Mouse (Mus musculus) kidney, postnatal 0 days (tissue): ENCODE data around the gene Itgb3. TPM values are rescaled to one million over a fixed set of nuclear protein-coding genes. Genes with fewer than 3 reads are reported as not detected.

Source experiments
- ATAC-seq: fragments of 200-750 bp; cut with Nextera tagmentation; replicated peaks from 2 replicates; pipeline ENCODE4 v1.8.0; 2017; ENCODE audit warnings: low read depth, moderate number of reproducible peaks, moderate TSS enrichment, moderate library complexity; ENCODE audit not compliant: low FRiP score
- DNase-seq: peaks from one replicate; pipeline ENCODE4 v3.0.0-alpha.2; 2016; ENCODE audit warnings: low spot score
- H3K27ac ChIP-seq: fragments of 300-500 bp; sonication (generic); 2 replicates; pipeline ENCODE4 v1.5.1; 2014; ENCODE audit warnings: mild to moderate bottlenecking
- H3K27me3 ChIP-seq: fragments of 300-500 bp; sonication (generic); 2 replicates; pipeline ENCODE4 v1.6.1; 2014; ENCODE audit warnings: low read length, mixed read lengths; ENCODE audit not compliant: insufficient read depth
- H3K36me3 ChIP-seq: fragments of 300-500 bp; sonication (generic); 2 replicates; pipeline ENCODE4 v1.6.1; 2014; ENCODE audit warnings: low read length, mixed read lengths; ENCODE audit not compliant: insufficient read depth
- H3K4me1 ChIP-seq: fragments of 300-500 bp; sonication (generic); replicated peaks from 2 replicates; pipeline ENCODE4 v1.6.1; 2014; ENCODE audit warnings: antibody characterized with exemption, low read length, mixed read lengths; ENCODE audit not compliant: insufficient read depth
- H3K4me2 ChIP-seq: fragments of 300-500 bp; sonication (generic); 2 replicates; pipeline ENCODE4 v1.6.1; 2014; ENCODE audit warnings: mild to moderate bottlenecking, low read length, moderate library complexity, mixed read lengths
- H3K4me3 ChIP-seq: fragments of 300-500 bp; sonication (generic); replicated peaks from 2 replicates; pipeline ENCODE4 v1.5.1; 2014; ENCODE audit warnings: low read depth, low read length
- H3K9ac ChIP-seq: fragments of 300-500 bp; sonication (generic); 2 replicates; pipeline ENCODE4 v1.6.1; 2014; ENCODE audit warnings: low read depth, low read length
- H3K9me3 ChIP-seq: fragments of 300-500 bp; sonication (generic); replicated peaks from 2 replicates; pipeline ENCODE4 v1.6.1; 2016; ENCODE audit warnings: low read length, inconsistent platforms, mixed read lengths
- CTCF ChIP-seq: IDR thresholded peaks from 2 replicates; pipeline ENCODE4 v1.5.1; 2016; ENCODE audit warnings: antibody characterized with exemption, low read depth, mild to moderate bottlenecking, moderate library complexity
- WGBS: fragments of 180-500 bp; shearing (Covaris S2); extraction: QIAGEN DNeasy Blood & Tissue Kit; methylation state at CpG from one replicate; pipeline ENCODE4 v1.1.7; 2014; 5-methylcytosine and 5-hydroxymethylcytosine counted together
- polyA plus RNA-seq: library from polyadenylated mRNA; unstranded; fragments of >200 nt; fragmentation: Nextera tagmentation; extraction: Ambion mirVana; gene quantifications from 2 replicates; pipeline ENCODE4 v1.2.1, GENCODE M21; 2015

Itgb3 gene
- 0.95 and 1.2 TPM in 2 replicates for polyA plus RNA-seq

DNA sequence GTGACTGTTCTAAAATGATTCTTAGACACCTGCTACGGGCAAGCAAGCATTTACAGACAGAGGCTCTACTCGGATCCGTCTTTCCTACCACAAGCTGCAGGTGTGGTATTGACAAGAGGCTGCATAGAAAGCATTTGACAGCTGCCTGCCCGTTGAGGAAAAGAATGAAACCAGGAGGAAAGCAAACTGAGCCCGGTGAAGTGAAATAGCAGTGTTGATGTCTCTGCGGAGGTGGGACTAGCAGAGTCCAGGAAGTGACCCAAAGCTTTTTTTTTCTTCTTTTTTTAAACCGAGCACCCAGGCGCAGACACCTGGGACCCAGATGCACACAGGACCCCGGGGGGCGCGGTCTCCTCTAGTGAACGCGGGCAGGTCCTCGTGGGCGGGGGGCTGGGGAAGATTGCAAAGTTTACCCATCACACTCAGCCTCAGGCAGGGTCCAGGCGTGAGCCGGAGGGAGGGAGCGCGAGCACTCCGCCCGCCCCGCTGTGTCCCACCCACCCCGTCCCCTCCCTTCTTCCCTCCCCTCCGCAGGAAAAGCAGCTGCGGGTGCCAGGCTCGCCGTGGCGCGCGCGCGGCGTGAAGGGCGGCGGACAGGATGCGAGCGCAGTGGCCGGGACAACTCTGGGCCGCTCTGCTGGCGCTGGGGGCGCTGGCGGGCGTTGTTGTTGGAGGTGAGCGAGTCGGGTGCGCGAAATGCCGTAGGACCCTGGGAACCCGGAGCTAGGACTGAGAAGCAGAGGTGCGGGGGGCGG is at the start of gene Itgb3:
Itgb3 (plus strand) TSS at position 510 of the 755 bp plus-strand sequence.
- ATAC-seq (peak; percentile 48), DNase-seq (peak; percentile 75)
- 1% methylated on average over 38 of the region's 51 CpGs for WGBS
- H3K27me3 ChIP-seq, result 0 out of 2 replicates have a peak, but pooled peaks cover 3% of the 10 kb centered on the region
- peak within 1 kb of the TSS; percentile 51 for H3K4me3 ChIP-seq
- H3K4me1 ChIP-seq, result no peaks in the 10 kb centered on the region
- H3K27ac ChIP-seq, result no peak within 1 kb of the TSS
- peak; percentile 53 for TF ChIP-seq CTCF
- peak within 1 kb of the TSS; percentile 57 for H3K9ac ChIP-seq
- peak within 1 kb of the TSS; percentile 98 for H3K4me2 ChIP-seq
- no peaks in the 10 kb centered on the region for H3K9me3 ChIP-seq
- H3K36me3 ChIP-seq, result no peaks in the 10 kb centered on the region

GRCm38 (mm10) chr11:104558065-104558464 is 49.7 kb upstream of the Itgb3 start:
- 72% methylated on average over 4 of the region's 4 CpGs for WGBS
- no peaks in the 10 kb centered on the region for H3K36me3 ChIP-seq
- H3K9ac ChIP-seq, result no peak overlapping the region
- H3K27me3 ChIP-seq, result no peaks in the 10 kb centered on the region
- H3K27ac ChIP-seq, result no peak overlapping the region
- no peak for DNase-seq
- no peak for ATAC-seq
- H3K4me3 ChIP-seq, result no peak overlapping the region
- H3K9me3 ChIP-seq, result no peaks in the 10 kb centered on the region
- no peak for TF ChIP-seq CTCF
- no peaks in the 10 kb centered on the region for H3K4me1 ChIP-seq
- H3K4me2 ChIP-seq, result no peak overlapping the region

- DNase-seq (no peak), ATAC-seq (no peak)
- TF ChIP-seq CTCF, result no peak
- no peak overlapping the region for H3K4me3 ChIP-seq
- no peak overlapping the region for H3K27ac ChIP-seq
- no peaks in the 10 kb centered on the region for H3K36me3 ChIP-seq
- H3K9ac ChIP-seq, result no peak overlapping the region
- H3K4me1 ChIP-seq, result no peaks in the 10 kb centered on the region
- no peaks in the 10 kb centered on the region for H3K27me3 ChIP-seq
- H3K4me2 ChIP-seq, result no peak overlapping the region
- 56% methylated on average over 4 of the region's 4 CpGs for WGBS
- H3K9me3 ChIP-seq, result no peaks in the 10 kb centered on the region
Observed at GRCm38 (mm10) chr11:104558651-104559403, 49.0 kb upstream of the Itgb3 start.

- H3K4me1 ChIP-seq, result no peaks in the 10 kb centered on the region
- ATAC-seq (no peak), DNase-seq (no peak)
- no peak overlapping the region for H3K4me3 ChIP-seq
- WGBS, result 50% methylated on average over 2 of the region's 2 CpGs
- no peaks in the 10 kb centered on the region for H3K9me3 ChIP-seq
- no peaks in the 10 kb centered on the region for H3K27me3 ChIP-seq
- no peak overlapping the region for H3K9ac ChIP-seq
- TF ChIP-seq CTCF, result no peak
- no peak overlapping the region for H3K27ac ChIP-seq
- no peaks in the 10 kb centered on the region for H3K36me3 ChIP-seq
- no peak overlapping the region for H3K4me2 ChIP-seq
Observed at GRCm38 (mm10) chr11:104560971-104561370, 46.8 kb upstream of the Itgb3 start.

GRCm38 (mm10) chr11:104563496-104563895 is 44.3 kb upstream of the Itgb3 start:
- no peak overlapping the region for H3K4me3 ChIP-seq
- ATAC-seq, result no peak
- no peak overlapping the region for H3K27ac ChIP-seq
- H3K36me3 ChIP-seq, result no peaks in the 10 kb centered on the region
- H3K4me1 ChIP-seq, result no peaks in the 10 kb centered on the region
- no peak for DNase-seq
- H3K27me3 ChIP-seq, result no peaks in the 10 kb centered on the region
- 53% methylated on average over 1 of the region's 1 CpGs for WGBS
- no peak overlapping the region for H3K9ac ChIP-seq
- H3K9me3 ChIP-seq, result no peaks in the 10 kb centered on the region
- no peak for TF ChIP-seq CTCF
- no peak overlapping the region for H3K4me2 ChIP-seq

- H3K4me1 ChIP-seq, result no peaks in the 10 kb centered on the region
- H3K9ac ChIP-seq, result no peak overlapping the region
- no peak overlapping the region for H3K4me3 ChIP-seq
- 68% methylated on average over 9 of the region's 9 CpGs for WGBS
- no peak overlapping the region for H3K4me2 ChIP-seq
- H3K27me3 ChIP-seq, result no peaks in the 10 kb centered on the region
- H3K36me3 ChIP-seq, result no peaks in the 10 kb centered on the region
- DNase-seq (no peak), ATAC-seq (no peak)
- no peaks in the 10 kb centered on the region for H3K9me3 ChIP-seq
- H3K27ac ChIP-seq, result no peak overlapping the region
- no peak for TF ChIP-seq CTCF
Observed at GRCm38 (mm10) chr11:104565172-104565571, 42.6 kb upstream of the Itgb3 start.
